Mouse (Mus musculus): Measurements from ENCODE around the gene Gprin2.

The Gprin2 gene

DNA sequence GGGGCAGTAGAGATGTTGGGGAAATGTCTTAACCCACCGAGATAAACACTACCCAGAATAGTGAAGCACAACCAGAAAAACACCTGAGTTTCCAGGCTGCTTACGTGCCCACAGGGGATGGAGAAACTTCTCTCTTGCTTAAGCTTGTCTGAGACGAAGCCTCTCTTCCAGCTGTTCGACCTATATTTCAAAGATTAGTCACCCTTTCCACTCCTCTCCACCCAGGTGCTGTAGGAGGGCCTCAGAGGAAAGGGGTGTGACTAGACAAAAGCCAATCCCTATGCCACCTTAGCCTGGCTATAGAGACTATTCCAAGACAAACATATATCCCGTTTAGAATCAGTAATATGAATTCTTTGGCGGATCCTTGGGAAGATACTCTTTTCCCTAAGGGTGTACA lies 6.5 kb upstream of the Gprin2 start:
- no peak for DNase-seq (ENCODE audit: low spot score)

GRCm38 (mm10) chr14:34200738-34201230 lies 669 bp downstream of the Gprin2 start:
- DNase-seq (ENCODE audit: low spot score) = no peak

DNA sequence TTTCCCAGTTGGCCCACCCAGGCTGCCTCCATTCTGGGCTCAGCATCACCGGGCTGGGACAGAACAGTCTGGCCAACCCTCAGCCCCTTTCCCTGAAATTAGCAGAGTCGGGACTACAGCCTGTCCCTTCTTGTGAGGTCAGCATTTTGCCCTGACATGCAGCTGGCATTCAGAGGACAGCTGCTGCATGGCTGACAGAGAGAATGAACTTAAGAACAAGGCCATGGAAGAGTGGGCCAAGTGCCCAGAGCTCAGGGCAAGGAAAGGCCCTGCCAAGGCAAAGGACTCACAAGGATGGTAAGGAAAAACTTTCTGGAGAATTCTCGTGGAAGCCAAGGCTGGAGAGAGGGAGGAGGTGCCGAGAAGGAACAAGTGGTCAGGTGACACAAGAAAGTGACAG lies 4.7 kb downstream of the Gprin2 start:
- no peak for DNase-seq (ENCODE audit: low spot score)

DNA sequence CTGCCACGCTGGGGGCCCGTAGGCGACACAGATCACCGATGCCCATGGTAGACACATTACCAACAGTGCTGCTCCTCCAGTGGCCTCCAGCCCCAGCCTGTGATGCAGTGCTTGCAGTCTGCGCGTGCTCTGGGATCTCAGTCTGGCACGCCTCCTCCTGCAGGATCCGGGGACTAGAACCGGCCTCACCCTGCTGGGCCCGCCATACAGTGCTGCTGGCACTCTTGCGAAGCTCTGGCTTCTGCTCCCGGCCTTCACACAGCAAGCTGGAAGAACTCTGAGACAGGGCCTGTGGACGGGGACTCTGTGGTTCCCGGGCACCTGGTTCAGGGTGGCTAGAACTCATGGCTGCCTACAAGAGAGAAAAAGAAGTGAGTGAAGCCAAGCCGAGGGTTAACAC lies 6.0 kb downstream of the Gprin2 start:
- DNase-seq (ENCODE audit: low spot score) = no peak

DNA sequence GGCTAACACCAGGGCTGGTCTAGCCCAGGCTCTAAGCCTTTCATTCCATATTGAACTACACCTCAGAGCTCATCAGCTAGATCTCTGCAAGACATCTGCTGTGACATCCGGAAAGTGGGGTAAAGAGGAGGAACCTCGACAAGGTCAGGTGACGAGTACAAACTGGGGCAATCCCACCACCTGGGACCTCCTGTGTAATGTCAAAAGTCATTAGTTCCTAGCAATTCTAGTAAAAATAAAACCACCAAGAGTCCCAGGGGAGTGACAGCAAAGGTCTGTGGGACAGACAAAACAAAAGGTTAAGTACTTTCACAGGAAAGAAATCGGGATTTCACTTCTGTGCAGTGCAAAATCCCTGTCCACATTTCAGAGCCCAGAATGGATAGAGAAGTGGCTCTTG lies 7.6 kb downstream of the Gprin2 start:
- DNase-seq (ENCODE audit: low spot score) = no peak

DNA sequence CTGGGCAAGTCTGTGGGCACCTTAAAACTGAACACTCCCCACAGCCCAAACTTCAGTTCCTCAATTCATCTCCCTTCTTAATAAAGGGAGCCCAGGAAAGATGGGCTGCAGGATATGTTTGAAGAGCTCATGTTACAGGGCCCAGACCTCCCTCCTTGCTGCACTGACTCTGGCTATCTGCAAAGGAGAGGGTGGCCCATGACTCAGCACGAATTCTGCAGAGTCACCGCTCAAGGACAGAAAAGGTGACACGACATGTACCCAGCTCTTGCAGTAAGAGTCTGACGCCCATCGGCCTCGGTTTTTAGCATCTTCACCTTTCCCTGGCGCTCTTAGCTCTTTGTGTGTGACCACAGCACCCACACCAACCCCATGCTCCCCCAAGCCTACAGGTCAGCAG lies 11.1 kb downstream of the Gprin2 start:
- DNase-seq (ENCODE audit: low spot score) = no peak

- DNase-seq (ENCODE audit: low spot score) = peak; percentile 6
Measured at GRCm38 (mm10) chr14:34188629-34189028, 12.8 kb downstream of the Gprin2 start.

DNA sequence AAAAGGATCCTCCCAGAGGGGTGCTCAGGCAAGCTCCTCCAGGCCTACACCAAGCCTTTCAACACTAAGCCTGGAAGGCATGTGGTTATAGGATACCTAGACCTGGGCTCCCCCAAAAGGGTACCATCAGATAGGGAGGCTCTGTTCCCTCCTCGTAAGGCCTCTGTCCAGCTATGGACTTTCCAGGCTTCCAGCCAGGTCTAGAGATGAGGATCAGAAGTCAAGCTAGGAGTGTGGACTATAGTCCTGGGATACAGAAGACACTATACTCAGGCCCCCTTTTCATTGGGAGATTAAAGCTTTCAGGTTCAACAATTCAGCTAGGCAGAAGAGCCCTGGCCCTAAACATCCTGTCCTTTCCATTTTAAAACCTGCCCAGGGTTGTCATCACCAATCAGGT lies 18.4 kb downstream of the Gprin2 start:
- no peak for DNase-seq (ENCODE audit: low spot score)

- DNase-seq (ENCODE audit: low spot score) = no peak
Measured at GRCm38 (mm10) chr14:34179351-34179750, 22.1 kb downstream of the Gprin2 start.

- no peak for DNase-seq (ENCODE audit: low spot score)
Measured at GRCm38 (mm10) chr14:34171107-34171506, 30.3 kb downstream of the Gprin2 start.

GRCm38 (mm10) chr14:34155752-34156151 lies 45.7 kb downstream of the Gprin2 start:
- DNase-seq (ENCODE audit: low spot score) = no peak

- DNase-seq (ENCODE audit: low spot score) = no peak
Measured at GRCm38 (mm10) chr14:34154601-34155337, 46.7 kb downstream of the Gprin2 start.

DNA sequence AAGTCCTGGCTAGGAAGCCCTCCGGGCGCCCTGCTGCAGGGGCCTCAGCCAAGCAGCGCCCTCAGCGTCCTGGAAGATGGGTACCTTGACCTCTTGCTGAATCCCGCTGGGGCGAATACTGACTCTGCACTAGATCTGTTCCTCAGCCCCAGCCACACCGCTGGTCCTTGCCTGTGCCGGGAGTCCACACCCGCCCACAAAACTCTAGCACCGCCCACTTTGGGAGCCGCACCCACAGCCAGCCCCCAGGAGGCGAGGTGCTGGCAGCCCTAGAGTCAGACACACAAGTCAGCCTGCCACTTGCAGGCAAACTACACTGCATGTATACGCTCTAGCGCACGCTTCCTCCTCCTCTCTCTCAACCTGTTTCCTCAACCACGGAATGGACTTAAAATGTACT lies 49.1 kb downstream of the Gprin2 start, which contains the start of gene Npy4r:
TSS of gene Npy4r (minus strand) at position 148 of the 400 bp plus-strand sequence.
- DNase-seq (ENCODE audit: low spot score) = no peak

GRCm38 (mm10) chr14:34142915-34143314 lies 58.5 kb downstream of the Gprin2 start:
- DNase-seq (ENCODE audit: low spot score) = no peak

DNA sequence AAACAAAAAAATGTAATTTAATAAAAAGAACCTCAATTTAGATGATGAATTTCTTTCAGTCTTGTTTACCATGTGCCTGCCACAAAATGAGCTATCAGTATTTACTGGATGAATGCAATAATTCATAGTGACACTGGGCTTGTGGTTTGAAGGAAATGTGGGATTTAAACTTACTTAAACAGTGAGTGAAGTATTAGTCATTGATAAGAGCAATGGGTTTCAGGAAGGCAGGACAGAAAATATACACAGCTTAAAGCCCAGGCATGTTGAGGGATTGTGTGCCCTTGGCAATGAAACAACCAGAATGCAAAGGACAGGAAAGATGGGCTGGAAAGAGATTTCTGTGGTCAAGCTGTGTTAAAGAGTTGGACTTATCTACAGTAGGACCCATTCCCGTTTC lies 59.1 kb downstream of the Gprin2 start:
- no peak for DNase-seq (ENCODE audit: low spot score)

DNA sequence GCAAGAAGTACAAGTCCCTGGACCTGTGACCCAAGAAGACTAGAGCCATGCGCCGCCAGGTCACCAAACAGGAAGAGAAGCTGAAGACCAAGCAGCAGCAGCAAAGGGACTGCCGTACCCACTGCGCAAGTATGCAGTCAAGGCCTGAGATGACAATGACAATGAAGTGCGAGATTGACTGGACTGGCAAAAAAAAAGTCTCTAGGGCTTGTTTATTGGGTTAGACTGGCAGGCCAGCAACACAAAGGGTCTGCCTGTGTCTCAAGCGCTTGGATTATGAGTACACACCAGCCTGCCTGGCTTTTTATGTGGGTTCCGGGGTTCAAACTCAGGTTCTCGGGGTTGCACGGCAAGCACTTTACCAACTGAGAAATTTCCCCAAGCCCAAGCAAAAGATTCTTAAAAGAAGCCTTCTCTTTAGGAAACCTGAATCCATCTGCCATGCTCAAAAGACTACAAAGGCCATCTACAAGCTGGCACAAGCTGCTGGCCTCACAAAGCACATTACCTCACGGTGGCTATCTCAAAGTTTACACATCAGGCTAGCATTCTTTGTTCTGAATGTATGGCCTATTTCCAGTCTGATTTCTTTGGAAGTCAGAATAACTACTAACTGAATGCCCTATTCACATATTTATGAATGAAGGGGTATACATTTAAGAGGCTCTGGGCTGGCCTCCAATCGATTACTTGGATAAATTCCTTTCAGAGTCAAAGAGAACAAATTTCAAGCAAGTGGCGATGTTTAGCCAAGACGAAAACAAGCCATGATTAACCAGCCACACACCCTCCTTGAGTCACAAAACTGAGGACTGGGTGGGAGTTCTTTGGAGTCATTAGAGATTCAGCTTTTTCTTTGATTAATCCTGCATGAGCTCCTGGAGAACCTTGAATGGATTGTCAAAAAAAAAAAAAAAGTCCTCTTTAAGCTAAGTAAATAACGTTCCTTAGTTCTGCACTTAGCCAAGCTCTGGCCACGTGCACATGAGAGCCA lies 61.5 kb downstream of the Gprin2 start:
- no peak for DNase-seq (ENCODE audit: low spot score)

Data from T-cell, adult 2 months (primary cell).